Mouse (Mus musculus) effector memory CD4-positive, alpha-beta T cell, adult 5 months (primary cell): Measurements from ENCODE around the gene 4931440F15Rik. TPM values are rescaled to one million over a fixed set of nuclear protein-coding genes. Genes with fewer than 3 reads are reported as not detected.

ENCODE experiments used
- polyA plus RNA-seq: library from polyadenylated mRNA; unstranded; fragments of 100-300 nt; shearing (Covaris generic); gene quantifications from one replicate; pipeline ENCODE4 v1.2.1, GENCODE M21; 2017

Gene 4931440F15Rik
- polyA plus RNA-seq: not detected

DNA sequence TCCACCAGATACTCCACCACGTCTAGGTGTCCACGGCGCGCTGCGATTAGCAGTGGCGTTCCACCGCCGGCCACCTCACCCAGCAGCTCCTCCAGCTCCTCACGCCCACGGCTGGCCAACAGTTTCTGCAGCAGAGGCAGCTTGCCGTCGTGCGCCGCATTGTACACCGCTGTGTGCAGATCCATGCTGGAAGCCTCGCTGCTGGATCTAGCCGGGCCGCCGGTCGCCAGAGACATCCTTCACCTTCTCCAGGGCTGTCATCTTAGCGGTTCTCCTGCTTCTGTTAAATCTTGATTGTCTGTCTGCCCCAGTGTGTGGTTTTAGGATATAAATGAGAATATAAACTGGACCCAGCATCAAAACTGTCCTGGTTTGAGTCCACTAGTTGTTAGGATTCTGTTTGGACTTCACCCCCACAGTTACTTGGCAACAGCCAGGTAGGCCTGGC lies at the start of gene 4931440F15Rik:
Gene 4931440F15Rik (minus strand): TSS at position 398 of the 448 bp plus-strand sequence.

Other genes starting within 250 kb of the 4931440F15Rik start
- gene Rtn4, start 132.7 kb downstream of the 4931440F15Rik start, polyA plus RNA-seq: 26.4 TPM
- gene Eml6, start 200.4 kb upstream of the 4931440F15Rik start, polyA plus RNA-seq: 1.6 TPM